Mouse (Mus musculus) bone marrow, adult 2 months (tissue): Measurements from ENCODE around the gene Mpped2. TPM values are rescaled to one million over a fixed set of nuclear protein-coding genes. Genes with fewer than 3 reads are reported as not detected.

Source experiments
- H3K27ac ChIP-seq: fragments of 200-500 bp; 2 replicates; pipeline ENCODE4 v1.5.1; 2012; ENCODE audit warnings: low read depth, mild to moderate bottlenecking, control low read depth, inconsistent platforms, low read length; ENCODE audit not compliant: control insufficient read depth, poor library complexity, insufficient read depth
- H3K4me1 ChIP-seq: fragments of 200-500 bp; 2 replicates; pipeline ENCODE4 v1.6.1; 2011; ENCODE audit warnings: low read length; ENCODE audit not compliant: control insufficient read depth, insufficient read depth
- H3K4me3 ChIP-seq: fragments of 200-500 bp; replicated peaks from 2 replicates; pipeline ENCODE3; 2011; ENCODE audit warnings: mild to moderate bottlenecking, low read depth, low read length, control low read depth; ENCODE audit not compliant: control insufficient read depth
- CTCF ChIP-seq: fragments of 200-500 bp; IDR thresholded peaks from 2 replicates; pipeline ENCODE4 v1.5.1; 2011; ENCODE audit warnings: low read length, control low read depth; ENCODE audit not compliant: control insufficient read depth, insufficient read depth
- POLR2A ChIP-seq: fragments of 200-500 bp; IDR thresholded peaks from 2 replicates; pipeline ENCODE4 v1.6.1; 2011; ENCODE audit warnings: low read depth, mild to moderate bottlenecking, control low read depth, low read length, borderline replicate concordance; ENCODE audit not compliant: control insufficient read depth
- WGBS: fragments of 180-500 bp; shearing (Covaris S2); methylation state at CpG from one replicate; pipeline ENCODE4 v1.1.7; 2018; 5-methylcytosine and 5-hydroxymethylcytosine counted together
- polyA plus RNA-seq: library from polyadenylated mRNA; stranded (reverse); fragments of >200 nt; gene quantifications from 2 replicates; pipeline ENCODE4 v1.2.4, GENCODE M21; 2011; ENCODE audit warnings: low replicate concordance; ENCODE audit not compliant: missing spikeins, insufficient read depth, insufficient read length

The Mpped2 gene
- polyA plus RNA-seq, 1 experiment, result 0.52 TPM

- Histone ChIP-seq H3K27ac (no peak overlapping the region), H3K4me1 (no peaks in the 10 kb centered on the region), H3K4me3 (no peak overlapping the region)
- TF ChIP-seq POLR2A, result no peak
- TF ChIP-seq CTCF, result no peak
- WGBS, result 83% methylated on average over 6 of the region's 6 CpGs
These were observed 18.4 kb downstream of the Mpped2 start for GRCm38 (mm10) chr2:106711506-106711905.

GRCm38 (mm10) chr2:106713151-106713550 lies 20.1 kb downstream of the Mpped2 start:
- Histone ChIP-seq H3K4me1 (no peaks in the 10 kb centered on the region), H3K27ac (no peak overlapping the region), H3K4me3 (no peak overlapping the region)
- no peak for TF ChIP-seq POLR2A
- TF ChIP-seq CTCF, result no peak
- WGBS, result 65% methylated on average over 4 of the region's 4 CpGs

GRCm38 (mm10) chr2:106715674-106716364 lies 22.8 kb downstream of the Mpped2 start:
- TF ChIP-seq POLR2A (no peak), CTCF (no peak)
- Histone ChIP-seq H3K4me1 (no peaks in the 10 kb centered on the region), H3K27ac (no peak overlapping the region), H3K4me3 (no peak overlapping the region)
- 88% methylated on average over 10 of the region's 10 CpGs for WGBS

GRCm38 (mm10) chr2:106716365-106716717 lies 23.3 kb downstream of the Mpped2 start:
- Histone ChIP-seq H3K27ac (no peak overlapping the region), H3K4me3 (no peak overlapping the region), H3K4me1 (no peaks in the 10 kb centered on the region)
- no peak for TF ChIP-seq CTCF
- TF ChIP-seq POLR2A, result no peak
- 81% methylated on average over 7 of the region's 7 CpGs for WGBS

GRCm38 (mm10) chr2:106718888-106719287 lies 25.8 kb downstream of the Mpped2 start:
- H3K4me1 ChIP-seq, result no peaks in the 10 kb centered on the region
- 80% methylated on average over 5 of the region's 5 CpGs for WGBS

DNA sequence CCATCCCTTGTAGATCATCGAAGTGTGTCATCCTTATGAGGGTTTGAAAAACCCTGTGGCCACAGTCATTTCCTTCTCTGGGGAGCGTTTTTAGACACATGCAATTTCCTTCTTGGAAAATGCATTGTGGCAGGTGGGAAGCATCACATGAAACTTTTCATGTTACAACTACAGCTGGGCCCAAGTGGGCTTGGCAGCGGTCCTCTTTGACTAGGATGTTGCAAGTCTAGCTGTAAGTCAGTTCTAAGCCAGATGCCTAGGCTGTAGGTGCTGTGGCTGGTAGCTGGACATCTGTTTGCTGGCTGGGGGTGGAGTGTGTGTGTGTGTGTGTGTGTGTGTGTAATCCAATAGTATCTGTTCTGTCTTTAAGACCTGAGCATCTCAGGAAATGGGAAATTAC lies 26.4 kb downstream of the Mpped2 start:
- Histone ChIP-seq H3K4me1 (no peaks in the 10 kb centered on the region), H3K4me3 (no peak overlapping the region), H3K27ac (no peak overlapping the region)
- TF ChIP-seq POLR2A (no peak), CTCF (no peak)
- 59% methylated on average over 3 of the region's 3 CpGs for WGBS

More at GRCm38 (mm10) chr2:106718888-106719287, 25.8 kb downstream of the Mpped2 start:
- H3K4me3 ChIP-seq, result no peak overlapping the region
- no peak overlapping the region for H3K27ac ChIP-seq
- no peak for TF ChIP-seq CTCF
- no peak for TF ChIP-seq POLR2A

DNA sequence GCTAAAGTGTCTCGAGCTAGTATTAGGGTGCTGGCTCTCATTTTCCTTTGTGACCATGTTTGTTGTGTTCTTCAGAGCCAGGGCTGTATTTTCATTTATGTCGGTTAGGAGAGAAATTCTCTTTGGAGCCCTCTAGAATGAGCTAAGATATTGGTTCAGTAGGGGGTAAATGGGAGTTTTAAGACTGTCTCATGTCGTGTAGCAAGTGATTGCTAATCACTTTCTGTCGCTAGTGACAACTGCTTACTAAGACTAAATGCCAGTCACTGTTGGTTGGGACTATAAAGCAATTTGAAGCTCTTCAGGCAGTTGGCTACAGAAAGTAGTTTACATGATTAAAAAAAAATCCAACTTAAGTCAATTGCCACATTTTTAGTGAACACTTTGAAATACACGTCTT lies 27.6 kb downstream of the Mpped2 start:
- WGBS, result 82% methylated on average over 5 of the region's 5 CpGs
- no peak for TF ChIP-seq POLR2A
- TF ChIP-seq CTCF, result no peak
- H3K4me1 ChIP-seq, result no peaks in the 10 kb centered on the region

DNA sequence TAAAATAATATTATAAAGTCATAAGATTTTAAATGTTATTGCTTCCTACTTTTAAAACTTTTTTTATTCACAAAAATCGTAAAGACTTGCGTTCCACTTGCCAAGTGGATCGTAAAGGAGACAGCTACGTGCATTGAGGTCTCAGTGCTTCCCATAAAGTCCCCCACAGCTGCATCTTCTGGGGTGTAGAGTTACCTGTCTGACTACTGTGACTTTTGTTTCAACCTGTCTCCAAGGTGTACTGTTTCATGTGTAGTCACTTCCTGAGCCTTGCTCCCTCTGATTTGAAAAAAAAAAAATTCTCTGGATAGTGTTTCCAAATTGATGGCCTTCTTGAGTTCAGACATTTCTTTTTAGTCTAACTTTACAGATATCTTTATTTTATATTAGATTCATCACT lies 29.0 kb downstream of the Mpped2 start:
- H3K4me3 ChIP-seq, result no peak overlapping the region
- 90% methylated on average over 4 of the region's 4 CpGs for WGBS
- TF ChIP-seq POLR2A (no peak), CTCF (no peak)
- no peak overlapping the region for H3K27ac ChIP-seq
- no peaks in the 10 kb centered on the region for H3K4me1 ChIP-seq

More for the DNA sequence above, 27.6 kb downstream of the Mpped2 start:
- H3K27ac ChIP-seq, result no peak overlapping the region
- no peak overlapping the region for H3K4me3 ChIP-seq
